Mouse (Mus musculus) midbrain, postnatal 0 days (tissue): ENCODE results near the gene Taf9. TPM values are rescaled to one million over a fixed set of nuclear protein-coding genes. Genes with fewer than 3 reads are reported as not detected.

ENCODE experiments used
- ATAC-seq: fragments of 200-750 bp; cut with Nextera tagmentation; 2 replicates; pipeline ENCODE4 v1.8.0; 2017; ENCODE audit warnings: moderate number of reproducible peaks, mild to moderate bottlenecking, moderate TSS enrichment, moderate library complexity; ENCODE audit not compliant: low FRiP score
- DNase-seq: peaks from one replicate; pipeline ENCODE4 v3.0.0-alpha.2; 2015; ENCODE audit warnings: low spot score
- H3K27ac ChIP-seq: fragments of 300-500 bp; sonication (generic); 2 replicates; pipeline ENCODE4 v1.5.1; 2014; ENCODE audit warnings: low read depth, mild to moderate bottlenecking, low read length, mixed read lengths
- H3K27me3 ChIP-seq: fragments of 300-500 bp; sonication (generic); 2 replicates; pipeline ENCODE4 v1.6.1; 2014; ENCODE audit warnings: low read length, control low read depth, mixed read lengths; ENCODE audit not compliant: insufficient read depth
- H3K36me3 ChIP-seq: fragments of 300-500 bp; sonication (generic); 2 replicates; pipeline ENCODE4 v1.6.1; 2014; ENCODE audit warnings: low read length, control low read depth, mixed read lengths; ENCODE audit not compliant: insufficient read depth
- H3K4me1 ChIP-seq: fragments of 300-500 bp; sonication (generic); 2 replicates; pipeline ENCODE4 v1.6.1; 2014; ENCODE audit warnings: mild to moderate bottlenecking, control low read depth, antibody characterized with exemption, low read length, mixed read lengths; ENCODE audit not compliant: insufficient read depth
- H3K4me2 ChIP-seq: fragments of 300-500 bp; sonication (generic); 2 replicates; pipeline ENCODE4 v1.6.1; 2014; ENCODE audit warnings: low read depth, mild to moderate bottlenecking, low read length, mixed read lengths; ENCODE audit not compliant: poor library complexity, severe bottlenecking
- H3K4me3 ChIP-seq: fragments of 300-500 bp; sonication (generic); 2 replicates; pipeline ENCODE4 v1.5.1; 2014; ENCODE audit warnings: low read depth, mild to moderate bottlenecking, low read length, moderate library complexity
- H3K9ac ChIP-seq: fragments of 300-500 bp; sonication (generic); replicated peaks from 2 replicates; pipeline ENCODE4 v1.6.1; 2014; ENCODE audit warnings: mild to moderate bottlenecking, low read length, moderate library complexity, mixed read lengths; ENCODE audit not compliant: poor library complexity, severe bottlenecking
- H3K9me3 ChIP-seq: fragments of 300-500 bp; sonication (generic); 2 replicates; pipeline ENCODE4 v1.6.1; 2016; ENCODE audit warnings: low read length, control low read depth
- CTCF ChIP-seq: IDR thresholded peaks from 2 replicates; pipeline ENCODE4 v1.5.1; 2016; ENCODE audit warnings: antibody characterized with exemption, mild to moderate bottlenecking
- WGBS: fragments of 180-500 bp; shearing (Covaris S2); extraction: QIAGEN DNeasy Blood & Tissue Kit; methylation state at CpG from one replicate; pipeline ENCODE4 v1.1.7; 2014; 5-methylcytosine and 5-hydroxymethylcytosine counted together
- polyA plus RNA-seq: library from polyadenylated mRNA; unstranded; fragments of >200 nt; fragmentation: Nextera tagmentation; extraction: Ambion mirVana; gene quantifications from 2 replicates; pipeline ENCODE4 v1.2.1, GENCODE M21; 2015
- total RNA-seq: library from RNA; depleted of rRNA; stranded (reverse); fragments of >200 nt; gene quantifications from 2 replicates; pipeline ENCODE4 v1.2.3, GENCODE M21; 2014

Taf9 gene
- total and polyA plus RNA-seq, 2 experiments from 2014 or later, result 41.5 to 51.3 TPM

GRCm38 (mm10) chr13:100607756-100608155 lies 43.6 kb upstream of the Taf9 start:
- ATAC-seq, result no peak
- Histone ChIP-seq H3K4me2 (no peak overlapping the region), H3K36me3 (0 out of 2 replicates have a peak, but pooled peaks cover 8% of the 10 kb centered on the region)

DNA sequence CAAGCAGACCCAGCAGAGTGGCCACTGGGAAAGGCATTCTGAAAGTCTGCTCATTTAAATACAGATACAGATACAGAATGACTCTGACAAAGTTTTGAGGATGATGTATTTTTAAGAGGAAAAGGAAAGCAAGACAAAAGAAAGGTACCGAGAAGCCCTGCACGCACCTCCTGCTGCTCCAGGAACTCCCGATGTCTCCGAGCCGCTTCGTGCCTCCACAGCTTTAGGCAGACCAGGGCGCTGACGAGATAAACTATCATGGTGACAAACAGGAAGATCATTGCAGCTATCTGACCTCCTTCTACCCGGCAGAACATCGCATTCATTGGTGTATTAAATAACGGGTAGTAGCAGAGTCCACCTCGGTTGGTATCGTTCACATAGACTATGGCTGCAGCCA lies 40.1 kb upstream of the Taf9 start:
- DNase-seq, result no peak
- H3K36me3 ChIP-seq, result 0 out of 2 replicates have a peak, but pooled peaks cover 8% of the 10 kb centered on the region
- ATAC-seq, result no peak
- H3K4me3 ChIP-seq, result no peak overlapping the region
- no peak overlapping the region for H3K9ac ChIP-seq
- H3K27me3 ChIP-seq, result no peaks in the 10 kb centered on the region
- 94% methylated on average over 13 of the region's 13 CpGs for WGBS
- no peak for TF ChIP-seq CTCF
- no peaks in the 10 kb centered on the region for H3K4me1 ChIP-seq
- no peaks in the 10 kb centered on the region for H3K9me3 ChIP-seq
- H3K27ac ChIP-seq, result no peak overlapping the region
- H3K4me2 ChIP-seq, result no peak overlapping the region

More at GRCm38 (mm10) chr13:100607756-100608155, 43.6 kb upstream of the Taf9 start:
- peak; percentile 37; the same call in 1 of the 2 replicates for TF ChIP-seq CTCF
- Histone ChIP-seq H3K9me3 (no peaks in the 10 kb centered on the region), H3K27ac (no peak overlapping the region), H3K4me3 (no peak overlapping the region), H3K27me3 (no peaks in the 10 kb centered on the region), H3K9ac (no peak overlapping the region), H3K4me1 (no peaks in the 10 kb centered on the region)
- no peak for DNase-seq
- 87% methylated on average over 8 of the region's 8 CpGs for WGBS

DNA sequence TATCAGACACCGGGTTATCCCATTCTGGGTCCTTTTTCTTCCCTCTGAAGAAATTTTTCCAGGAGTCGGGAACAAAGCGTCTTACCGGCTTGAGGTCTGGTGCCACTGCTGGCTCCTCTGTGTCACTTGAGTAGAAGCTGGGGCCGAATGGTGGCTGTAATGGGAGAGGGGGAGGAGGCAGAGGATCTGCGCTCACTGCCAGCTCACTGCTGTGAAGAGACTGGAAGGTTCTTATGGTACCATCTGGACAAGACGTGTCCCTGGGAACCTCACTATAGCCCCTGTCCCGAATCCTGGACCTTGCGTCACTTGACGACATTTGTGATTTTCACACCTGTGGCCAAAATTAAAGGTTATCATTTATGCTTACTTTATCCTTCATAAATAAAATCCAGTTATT lies 39.1 kb upstream of the Taf9 start:
- Histone ChIP-seq H3K4me2 (no peak overlapping the region), H3K27me3 (no peaks in the 10 kb centered on the region), H3K9me3 (no peaks in the 10 kb centered on the region), H3K27ac (no peak overlapping the region), H3K4me1 (no peaks in the 10 kb centered on the region), H3K36me3 (0 out of 2 replicates have a peak, but pooled peaks cover 8% of the 10 kb centered on the region), H3K9ac (no peak overlapping the region), H3K4me3 (no peak overlapping the region)
- no peak for DNase-seq
- WGBS, result 95% methylated on average over 10 of the region's 10 CpGs
- no peak for ATAC-seq
- no peak for TF ChIP-seq CTCF

DNA sequence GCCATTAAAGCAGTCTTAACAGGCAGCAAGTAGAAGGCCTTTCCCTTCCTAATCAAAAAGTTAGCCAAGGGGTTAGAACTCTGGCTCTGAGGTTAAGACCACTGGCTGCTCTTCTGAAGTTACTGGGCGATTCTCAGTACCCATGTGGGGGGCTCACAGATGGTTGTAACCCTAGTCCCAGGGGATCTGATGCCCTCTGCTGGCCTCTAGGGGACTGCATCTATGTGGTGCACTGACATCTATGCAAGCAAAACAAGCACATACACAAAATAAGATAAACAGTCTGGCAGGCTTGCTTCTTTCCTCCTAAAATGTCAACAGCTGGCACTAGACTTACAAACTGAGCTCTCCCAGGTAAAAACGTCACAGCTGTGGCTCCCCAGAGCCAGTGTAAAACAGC lies 38.5 kb upstream of the Taf9 start:
- no peak overlapping the region for H3K4me3 ChIP-seq
- H3K27ac ChIP-seq, result no peak overlapping the region
- ATAC-seq (no peak), DNase-seq (no peak)
- WGBS, result 69% methylated on average over 2 of the region's 2 CpGs
- TF ChIP-seq CTCF, result peak; percentile 27; the same call in 1 of the 2 replicates
- H3K27me3 ChIP-seq, result peaks cover 4% of the 10 kb centered on the region; the same call in 1 of the 2 replicates
- no peak overlapping the region for H3K9ac ChIP-seq
- H3K4me1 ChIP-seq, result no peaks in the 10 kb centered on the region
- H3K36me3 ChIP-seq, result 0 out of 2 replicates have a peak, but pooled peaks cover 13% of the 10 kb centered on the region
- H3K4me2 ChIP-seq, result no peak overlapping the region
- H3K9me3 ChIP-seq, result no peaks in the 10 kb centered on the region

- peaks cover 4% of the 10 kb centered on the region; the same call in 1 of the 2 replicates for H3K27me3 ChIP-seq
- ATAC-seq (0 out of 2 replicates have a peak, but pooled peaks have one; percentile 47), DNase-seq (peak; percentile 5)
- peak within 1 kb of the TSS; percentile 75 for H3K4me2 ChIP-seq
- no peaks in the 10 kb centered on the region for H3K9me3 ChIP-seq
- WGBS, result 5% methylated on average over 74 of the region's 77 CpGs
- H3K4me3 ChIP-seq, result peak within 1 kb of the TSS; percentile 50
- H3K27ac ChIP-seq, result no peak within 1 kb of the TSS
- H3K4me1 ChIP-seq, result no peaks in the 10 kb centered on the region
- no peak for TF ChIP-seq CTCF
- H3K9ac ChIP-seq, result peak within 1 kb of the TSS; percentile 56
- peaks cover 23% of the 10 kb centered on the region; the same call in 1 of the 2 replicates for H3K36me3 ChIP-seq
These were observed 34.9 kb upstream of the Taf9 start, which contains the start of gene Marveld2 for GRCm38 (mm10) chr13:100616181-100617087. TSS of gene Marveld2 (minus strand) at chr13:100616971.

- Histone ChIP-seq H3K27me3 (peaks cover 4% of the 10 kb centered on the region; the same call in 1 of the 2 replicates), H3K9ac (no peak overlapping the region), H3K4me3 (no peak overlapping the region), H3K4me1 (no peaks in the 10 kb centered on the region), H3K4me2 (no peak overlapping the region), H3K36me3 (peaks cover 26% of the 10 kb centered on the region; the same call in 1 of the 2 replicates), H3K9me3 (no peaks in the 10 kb centered on the region), H3K27ac (no peak overlapping the region)
- no peak for TF ChIP-seq CTCF
- 79% methylated on average over 13 of the region's 13 CpGs for WGBS
- ATAC-seq, result no peak
- no peak for DNase-seq
These were observed 33.8 kb upstream of the Taf9 start for GRCm38 (mm10) chr13:100617583-100617982.
